Mouse (Mus musculus): Measurements from ENCODE around the gene Slc1a3.

The Slc1a3 gene

DNA sequence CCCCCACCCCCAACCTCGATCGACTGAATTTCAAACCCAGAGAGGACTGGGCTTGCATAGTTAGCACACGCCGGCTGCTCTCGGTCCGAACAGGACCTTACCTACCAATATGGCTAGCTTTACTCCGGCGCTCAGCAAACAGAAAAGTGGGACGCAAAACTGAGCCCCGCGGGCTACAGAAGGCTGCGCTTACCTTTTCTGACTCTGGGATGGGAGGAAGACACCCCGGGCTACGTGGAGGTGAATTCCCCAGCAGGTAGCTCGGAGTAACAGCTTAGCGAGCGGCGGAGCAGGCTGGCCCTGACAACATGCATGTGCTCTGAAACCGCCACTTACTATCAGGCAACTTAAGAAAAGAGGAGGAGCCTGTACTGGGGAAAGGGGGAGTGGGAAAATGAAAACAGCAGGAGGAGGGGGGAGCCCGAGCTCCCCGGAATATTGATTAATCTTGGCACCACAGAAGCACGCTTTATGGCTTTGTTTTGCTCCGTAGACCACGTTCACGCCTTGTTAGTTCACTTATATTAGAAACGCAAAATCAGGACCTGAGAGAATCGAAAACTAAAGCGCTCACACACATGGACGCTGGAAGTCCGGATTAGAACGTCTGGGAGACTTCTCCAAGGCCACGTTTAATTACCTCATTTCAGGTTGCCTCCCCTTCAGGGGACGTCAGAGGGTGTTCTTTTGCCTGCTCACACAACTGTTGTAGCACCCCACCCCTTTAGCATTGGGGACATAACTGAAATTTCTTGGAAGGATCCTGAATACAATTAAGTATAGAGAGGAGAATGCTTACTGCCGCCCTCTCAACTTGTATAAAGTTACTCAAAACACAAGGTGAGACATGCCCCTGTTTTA is at the start of gene Slc1a3:
TSS of gene Slc1a3 (minus strand) at position 619 of the 861 bp plus-strand sequence.
- DNase-seq (ENCODE audit: low spot score), result peak; percentile 53

DNA sequence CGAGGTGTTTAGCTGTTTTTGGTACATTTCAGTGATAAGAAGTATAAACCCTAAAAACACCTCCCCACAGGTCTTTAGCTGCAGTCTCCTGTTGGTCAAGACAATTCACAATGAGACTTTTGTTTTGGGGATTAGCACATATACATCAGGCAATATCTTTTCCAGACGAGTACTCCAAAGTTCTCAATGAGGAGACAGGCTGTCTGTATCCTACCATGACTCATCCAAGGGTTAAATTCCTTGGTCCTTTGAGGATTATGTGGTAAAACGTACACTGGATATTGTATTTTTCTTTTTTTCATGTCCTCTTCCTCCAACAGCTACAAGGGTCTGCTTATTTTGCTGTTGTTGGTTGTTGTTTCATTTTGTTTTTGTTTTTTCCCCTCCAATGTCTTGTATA is 48.5 kb upstream of the Slc1a3 start:
- no peak for DNase-seq (ENCODE audit: low spot score)

DNA sequence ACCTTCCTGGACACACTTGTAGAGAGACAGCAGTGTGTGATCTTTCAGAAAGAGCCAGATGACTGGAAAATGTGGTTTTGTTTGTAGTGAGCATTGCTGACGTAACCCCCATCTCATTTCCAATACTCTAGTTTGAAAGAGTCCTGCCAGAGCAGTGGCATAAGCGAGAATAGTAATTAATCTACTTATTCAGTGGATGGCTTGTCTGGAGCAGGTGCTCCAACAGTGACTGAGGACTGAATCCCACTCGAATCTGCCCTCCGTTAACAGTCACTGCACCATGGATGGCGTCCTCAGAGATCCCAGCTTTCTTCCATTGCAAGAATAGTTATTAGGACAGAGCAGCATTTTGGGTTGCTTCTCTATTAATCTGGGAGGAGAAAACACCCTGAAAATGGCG is 45.9 kb upstream of the Slc1a3 start:
- DNase-seq (ENCODE audit: low spot score), result no peak

DNA sequence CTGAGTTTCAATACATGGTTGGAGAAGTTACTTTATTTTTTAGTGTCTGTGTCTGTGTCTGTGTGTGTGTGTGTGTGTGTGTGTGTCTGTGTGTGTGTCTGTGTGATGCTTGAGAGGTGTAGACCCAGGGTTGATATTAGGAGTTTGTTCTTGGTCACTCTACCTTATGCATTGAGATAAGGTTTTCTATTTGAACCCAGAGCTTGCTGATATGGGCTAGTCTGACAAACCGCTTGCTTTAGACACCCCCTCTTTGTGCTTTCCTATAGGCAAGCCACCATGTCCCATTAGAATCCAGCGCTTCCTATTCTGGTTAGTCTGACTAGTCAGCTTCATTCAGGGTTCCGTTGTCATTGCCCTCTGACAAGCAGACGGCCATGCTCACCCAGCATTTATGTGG is 39.2 kb upstream of the Slc1a3 start:
- no peak for DNase-seq (ENCODE audit: low spot score)

GRCm38 (mm10) chr15:8748771-8749170 is 38.2 kb upstream of the Slc1a3 start:
- no peak for DNase-seq (ENCODE audit: low spot score)

DNA sequence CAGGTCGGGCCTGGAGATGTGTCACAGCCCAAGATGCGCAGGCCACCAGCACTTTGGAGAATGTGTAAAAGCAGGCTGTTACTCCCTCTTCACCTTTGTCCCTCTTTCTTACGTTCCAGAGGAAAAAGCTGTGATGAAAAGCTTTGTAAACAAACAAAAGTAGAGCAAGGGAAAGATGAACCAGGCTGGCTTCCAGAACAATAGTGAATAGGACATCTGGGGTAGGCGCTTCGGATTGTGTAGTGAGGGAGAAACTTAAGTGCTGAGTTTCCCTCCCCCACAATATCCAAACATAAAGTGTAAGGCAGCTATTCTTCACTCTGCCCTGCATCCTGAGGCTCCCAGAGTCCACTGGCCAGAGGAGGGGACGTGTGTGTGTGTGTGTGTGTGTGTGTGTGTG is 31.0 kb upstream of the Slc1a3 start:
- no peak for DNase-seq (ENCODE audit: low spot score)

DNA sequence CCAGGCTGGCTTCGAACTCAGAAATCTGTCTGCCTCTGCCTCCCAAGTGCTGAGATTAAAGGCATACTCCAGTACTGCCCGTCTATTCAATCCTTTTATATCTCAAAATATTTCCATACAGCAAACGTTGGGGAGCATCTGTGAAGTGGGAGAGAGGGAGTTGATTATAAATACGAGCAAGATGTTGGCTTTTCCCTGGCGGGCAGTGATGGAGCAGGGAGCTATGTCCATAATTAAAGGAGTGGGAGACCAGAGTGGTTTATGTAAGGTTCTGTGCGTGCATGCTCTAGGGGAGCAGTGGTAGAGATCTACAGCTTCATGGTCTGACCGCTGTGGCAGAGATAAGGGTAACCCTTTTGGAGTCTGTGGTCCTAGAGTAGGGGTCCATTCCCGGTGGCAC is 30.2 kb upstream of the Slc1a3 start:
- no peak for DNase-seq (ENCODE audit: low spot score)

DNA sequence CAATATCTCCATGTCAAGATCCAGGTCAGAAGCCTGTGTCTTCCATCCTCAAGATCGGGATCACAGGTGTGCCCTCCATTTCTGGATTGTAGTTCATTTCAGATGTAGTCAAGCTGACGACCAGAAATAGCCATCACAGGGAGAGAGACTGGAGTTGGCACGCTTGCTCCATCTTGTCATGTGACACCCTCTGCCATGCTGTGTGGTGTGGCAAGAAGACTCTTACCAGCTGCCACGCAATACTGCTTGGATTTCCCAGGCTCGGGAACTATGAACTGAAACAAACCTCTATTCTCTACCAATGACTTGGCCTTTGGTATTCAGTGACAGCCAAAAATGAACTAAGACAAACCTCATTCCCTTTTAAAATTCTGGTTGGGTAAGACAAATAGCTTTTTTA is 27.6 kb upstream of the Slc1a3 start:
- DNase-seq (ENCODE audit: low spot score), result no peak

- DNase-seq (ENCODE audit: low spot score), result no peak
These were observed 23.8 kb upstream of the Slc1a3 start for GRCm38 (mm10) chr15:8734363-8734739.

DNA sequence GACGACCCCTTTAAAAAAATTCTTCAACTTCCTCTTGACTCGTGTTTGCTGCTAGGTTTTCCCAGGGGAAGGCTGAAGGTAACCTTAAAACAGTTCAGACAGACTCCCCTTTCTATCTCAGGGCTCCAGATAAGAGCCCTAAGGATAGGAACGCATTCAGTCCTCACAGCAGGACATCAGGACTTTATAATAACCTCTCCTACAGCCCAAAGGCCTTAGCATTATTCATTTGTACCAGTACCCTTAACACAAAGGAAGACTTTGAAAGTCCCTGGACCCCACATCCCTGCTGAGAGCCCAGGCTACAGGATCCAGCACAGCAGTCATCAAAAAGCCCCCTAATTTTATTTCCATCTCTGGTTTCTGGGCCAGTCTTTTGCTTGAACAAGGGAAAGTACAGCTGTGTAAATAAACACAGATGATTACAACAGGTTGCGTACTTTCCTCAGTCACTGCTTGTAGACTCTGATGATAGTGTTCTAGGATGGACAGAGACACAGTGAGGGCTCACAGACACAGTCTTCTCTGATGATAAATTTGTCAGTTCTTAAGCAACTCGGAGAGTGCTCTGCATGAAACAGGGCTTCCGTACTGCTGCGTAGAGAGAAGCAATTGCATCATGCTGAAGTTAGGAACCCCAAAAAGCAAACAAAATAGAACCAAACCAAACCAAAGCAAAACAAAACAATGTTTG is 23.3 kb upstream of the Slc1a3 start:
- DNase-seq (ENCODE audit: low spot score), result no peak

DNA sequence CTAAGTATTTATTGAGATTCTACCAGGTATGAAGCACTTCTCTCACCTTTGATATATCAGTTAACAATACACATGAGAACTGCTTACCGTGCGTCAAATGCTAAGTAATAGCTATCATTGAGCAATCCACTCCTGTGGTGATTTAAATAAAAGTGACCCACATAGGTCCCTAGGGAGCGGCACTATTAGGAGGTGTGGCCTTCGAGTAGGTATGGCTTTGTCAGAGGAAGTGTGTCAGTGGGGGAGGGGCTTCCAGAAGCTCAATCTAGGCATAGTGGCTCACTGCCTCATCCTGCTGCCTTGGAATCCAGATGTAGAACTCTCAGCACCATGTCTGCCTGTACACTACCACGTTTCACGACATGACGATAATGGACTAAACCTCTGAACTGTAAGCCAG is 18.3 kb upstream of the Slc1a3 start:
- DNase-seq (ENCODE audit: low spot score), result no peak

GRCm38 (mm10) chr15:8722386-8723100 is 12.0 kb upstream of the Slc1a3 start:
- DNase-seq (ENCODE audit: low spot score), result no peak

- DNase-seq (ENCODE audit: low spot score), result no peak
These were observed 11.2 kb upstream of the Slc1a3 start for GRCm38 (mm10) chr15:8721746-8722145.

GRCm38 (mm10) chr15:8721005-8721404 is 10.4 kb upstream of the Slc1a3 start:
- DNase-seq (ENCODE audit: low spot score), result no peak

GRCm38 (mm10) chr15:8718496-8718895 is 7.9 kb upstream of the Slc1a3 start:
- no peak for DNase-seq (ENCODE audit: low spot score)

GRCm38 (mm10) chr15:8717021-8717571 is 6.5 kb upstream of the Slc1a3 start:
- DNase-seq (ENCODE audit: low spot score), result no peak

DNA sequence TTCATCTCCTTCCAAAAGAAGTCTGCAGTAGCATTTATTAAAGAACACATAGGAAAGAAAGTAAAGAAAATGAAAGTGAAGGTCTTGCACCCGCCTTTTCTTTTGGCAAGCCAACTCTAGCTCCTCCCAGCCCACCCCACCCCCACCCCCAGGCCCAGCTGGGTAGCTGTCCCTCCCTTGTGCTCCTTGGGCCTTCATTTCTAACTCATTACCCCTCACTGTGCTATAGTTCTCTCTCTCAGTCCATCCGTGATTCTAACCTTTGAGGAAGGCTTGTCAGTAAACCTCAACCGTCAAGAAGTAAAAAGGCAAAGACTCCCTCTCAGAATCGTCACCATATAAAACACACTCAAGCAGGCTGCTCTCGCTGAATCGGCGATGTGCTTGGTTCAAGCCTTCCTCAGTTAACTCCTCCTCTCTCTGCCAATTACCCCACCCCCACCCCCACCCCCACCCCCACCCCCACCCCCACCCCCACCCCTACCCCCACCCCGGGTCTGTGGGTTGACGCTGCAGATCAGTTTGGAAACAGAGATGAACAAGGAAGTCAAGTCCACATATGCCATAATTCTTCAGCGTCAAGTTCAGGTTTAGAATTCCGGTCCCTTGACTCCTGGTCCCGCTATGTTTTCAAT is 5.9 kb upstream of the Slc1a3 start:
- DNase-seq (ENCODE audit: low spot score), result no peak

- DNase-seq (ENCODE audit: low spot score), result no peak
These were observed 5.1 kb upstream of the Slc1a3 start for GRCm38 (mm10) chr15:8715666-8716065.

- no peak for DNase-seq (ENCODE audit: low spot score)
These were observed 1.9 kb upstream of the Slc1a3 start for GRCm38 (mm10) chr15:8712433-8712984.

- peak; percentile 57 for DNase-seq (ENCODE audit: low spot score)
These were observed 1.2 kb upstream of the Slc1a3 start for GRCm38 (mm10) chr15:8711630-8712310.

DNA sequence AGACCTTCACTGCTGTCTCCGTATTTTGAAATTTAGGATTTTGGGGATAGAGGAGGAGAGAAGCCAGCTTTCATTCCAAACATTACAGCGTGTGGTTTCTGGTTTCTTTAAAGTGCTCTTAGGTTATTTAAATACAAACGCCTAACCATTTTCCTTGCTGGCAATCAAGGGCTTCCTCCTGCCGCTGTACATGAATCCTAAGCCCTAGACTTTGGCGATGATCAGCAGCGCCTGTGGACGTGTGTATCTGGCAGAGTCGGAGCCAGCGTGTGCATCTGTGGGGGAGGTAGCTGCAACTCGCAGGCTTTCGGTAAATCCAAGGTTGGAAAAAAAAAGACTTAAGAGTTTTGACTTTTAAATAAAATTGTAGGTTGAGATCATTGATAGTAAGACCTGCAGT is 986 bp downstream of the Slc1a3 start:
- DNase-seq (ENCODE audit: low spot score), result no peak

Data from lung, postnatal 25 days (tissue).